Mouse (Mus musculus) mouse trophoblast stem cell (cell line): ENCODE measurements at regions not wholly inside any gene's neighbourhood (a gene's known extent, or its start where the extent isn't known, plus 50 kb on each side); places are given as distances from the start of the nearest gene placed in this dataset.

Experiments
- in situ Hi-C, 2 experiments: fragments of 300-500 bp; cut with MseI, MboI; formaldehyde crosslinking; loops; 2 replicates in 1 of 2; 3 replicates in 1 of 2; pipeline ENCODE4 v1.15.1; 2025

- in situ Hi-C loops = loop anchor here (10.0 kb wide), 2 partner anchors 552 to 562 kb away; no protein-coding TSS in a partner anchor
Observed at GRCm38 (mm10) chrX:61046700-61047099, 138.7 kb downstream of the Cdr1 start.

- in situ Hi-C loops = loop anchor here (10.0 kb wide), 2 partner anchors 548 to 558 kb away; no protein-coding TSS in a partner anchor
Observed at GRCm38 (mm10) chrX:61043147-61043546, 142.2 kb downstream of the Cdr1 start.
